ENCODE assay signal across 9 mouse cellular contexts in genomic region chr11:86994330-86994729, GRCm38 (mm10). TPM values are rescaled to one million over a fixed set of nuclear protein-coding genes. Genes with fewer than 3 reads are reported as not detected.
DNase-seq lines count a peak whose midpoint lies in the region; ATAC-seq and TF ChIP-seq lines count a peak whose summit lies in the region.
"Had no signal": no experiment of that assay in that cellular context is flagged by ENCODE, and none has a peak within 500 bp of the region (broad histone marks: within the 10 kb centered on the region; RNA-seq: fewer than 3 reads in every experiment).

No protein-coding gene starts in this region.

- WGBS in heart, embryonic 13.5 days, result 20% methylated on average over 6 of the region's 6 CpGs
- 24% methylated on average over 6 of the region's 6 CpGs for WGBS in forebrain, embryonic 14.5 days

- H3K4me1 ChIP-seq in heart, embryonic 13.5 days, result peaks cover 53% of the 10 kb centered on the region
- H3K4me1 ChIP-seq in forebrain, embryonic 14.5 days (ENCODE audit: control insufficient read depth, insufficient read depth, low read length), result peaks cover 23% of the 10 kb centered on the region

- no peaks in the 10 kb centered on the region for H3K27me3 ChIP-seq in heart, embryonic 13.5 days (replicated peaks)
- no peaks in the 10 kb centered on the region for H3K27me3 ChIP-seq in forebrain, embryonic 14.5 days (replicated peaks; ENCODE audit: control insufficient read depth, insufficient read depth, low read length)
- H3K27me3 ChIP-seq in myocyte (ENCODE audit: control insufficient read depth, insufficient read depth, insufficient read length), result no peaks in the 10 kb centered on the region

- TF ChIP-seq POLR2A in myocyte (IDR thresholded peaks at IDR 0.05; ENCODE audit: insufficient read length, low read depth), result no peak

- no peak for ATAC-seq in heart, embryonic 13.5 days (ENCODE audit: extremely low read depth, insufficient number of reproducible peaks, low FRiP score, low TSS enrichment)
- no peak for ATAC-seq in forebrain, embryonic 14.5 days

- intact Hi-C loops in heart, postnatal 14 days (cut with DNase I), result loop anchor here (10.0 kb wide), 1 partner anchor 100 kb away; no protein-coding TSS in a partner anchor
- intact Hi-C loops in left cerebral cortex, postnatal 4 days (cut with DNase I), result loop anchor here (10.0 kb wide), 2 partner anchors 100 to 190 kb away; partner anchors contain the start of gene Dhx40

- peak overlapping the region; percentile 98 for H3K27ac ChIP-seq in heart, embryonic 13.5 days (replicated peaks)
- no peak overlapping the region for H3K27ac ChIP-seq in forebrain, embryonic 14.5 days (ENCODE audit: low read depth, low read length)

- H3K4me3 ChIP-seq in heart, embryonic 13.5 days, result peak overlapping the region; percentile 92
- H3K4me3 ChIP-seq in forebrain, embryonic 14.5 days (ENCODE audit: low read depth, low read length), result peak overlapping the region; percentile 90
- H3K4me3 ChIP-seq in myocyte, result peak overlapping the region; percentile 39

- H3K9me3 ChIP-seq in heart, embryonic 13.5 days, result no peaks in the 10 kb centered on the region
- no peaks in the 10 kb centered on the region for H3K9me3 ChIP-seq in forebrain, embryonic 14.5 days (replicated peaks; ENCODE audit: control insufficient read depth, low read length)
- H3K9me3 ChIP-seq: G1E had no signal

- H3K36me3 ChIP-seq in heart, embryonic 13.5 days, result peaks cover 5% of the 10 kb centered on the region; the same call in 1 of the 2 replicates
- no peaks in the 10 kb centered on the region for H3K36me3 ChIP-seq in forebrain, embryonic 14.5 days (ENCODE audit: control insufficient read depth, insufficient read depth, low read length)
- H3K36me3 ChIP-seq in myocyte (ENCODE audit: control insufficient read depth, insufficient read depth), result no peaks in the 10 kb centered on the region
- H3K36me3 ChIP-seq: G1E had no signal

- no peaks in the 10 kb centered on the region for H3K79me2 ChIP-seq in myocyte (ENCODE audit: control insufficient read depth, insufficient read depth)

- peak overlapping the region; percentile 79 for H3K4me2 ChIP-seq in heart, embryonic 13.5 days
- peak overlapping the region; percentile 85 for H3K4me2 ChIP-seq in forebrain, embryonic 14.5 days (ENCODE audit: low read length)
- H3K4me2 ChIP-seq in myocyte (ENCODE audit: low read depth), result peak overlapping the region; percentile 83

- peak overlapping the region; percentile 76 for H3K9ac ChIP-seq in heart, embryonic 13.5 days
- H3K9ac ChIP-seq in forebrain, embryonic 14.5 days (ENCODE audit: low read length), result no peak overlapping the region

- DNase-seq in heart, postnatal 14 days, result no peak
- DNase-seq in forebrain, embryonic 14.5 days (ENCODE audit: low spot score), result no peak
- DNase-seq in kidney, postnatal 14 days, result peak; percentile 29
- DNase-seq in frontal cortex, postnatal 14 days (ENCODE audit: low spot score in 2 of 2), result no peak
- DNase-seq in left cerebral cortex, postnatal 4 days, result no peak
- no peak for DNase-seq in layer of hippocampus, adult 11-12 months (ENCODE audit: low spot score)

- no peak overlapping the region for H3ac ChIP-seq in myocyte (ENCODE audit: control insufficient read depth, insufficient read length)

TF ChIP-seq in myocyte, 11 proteins besides CTCF, POLR2A, EP300 and RAD21:
- no peak for TF ChIP-seq MAX (IDR thresholded peaks at IDR 0.05; ENCODE audit: low read depth)
- TF ChIP-seq SRF (IDR thresholded peaks at IDR 0.05; ENCODE audit: control insufficient read depth, insufficient read length, low read depth), result no peak
- no peak for TF ChIP-seq POLR2AphosphoS2 (IDR thresholded peaks at IDR 0.05; ENCODE audit: insufficient read length, low read depth)
- no peak for TF ChIP-seq TCF3 (IDR thresholded peaks at IDR 0.05; ENCODE audit: insufficient read length, low read depth)
- TF ChIP-seq USF1 (IDR thresholded peaks at IDR 0.05; ENCODE audit: low read depth), result no peak
- no peak for TF ChIP-seq MYOG (IDR thresholded peaks at IDR 0.05; ENCODE audit: control insufficient read depth in 1 of 3, insufficient read depth in 1 of 3, insufficient read length in 2 of 3, low read depth in 2 of 3)
- no peak for TF ChIP-seq E2F4 (IDR thresholded peaks at IDR 0.05; ENCODE audit: insufficient read depth)

RNA-seq across cellular contexts. Expression of gene Ypel2, which starts 0.8 kb away (rescaled TPM):
- polyA plus RNA-seq in heart, embryonic 13.5 days (2015; fragmentation: Nextera tagmentation; extraction: Ambion mirVana), result 18.1 and 20.0 TPM in 2 replicates
- 10 to 100 TPM; 24.7 to 24.8 TPM for total RNA-seq in heart, postnatal 14 days (2021)
- polyA plus RNA-seq in forebrain, embryonic 14.5 days (2014; fragmentation: Nextera tagmentation; extraction: Ambion mirVana), result 6.0 and 7.0 TPM in 2 replicates
- polyA plus RNA-seq in myocyte (2012; fragmentation: generic; extraction: Trizol), result 1.5 TPM
- 1 to 10 TPM; 6.0 to 6.4 TPM for total RNA-seq in left cerebral cortex, postnatal 4 days (2021)

Comparison
In these comparisons a context has a peak if more than half of its experiments do, and no peak if none do; other contexts are left out.
1. H3K4me3 ChIP-seq: peak in every context shown above with its lines; median percentile 92 in heart, embryonic 13.5 days; 90 in forebrain, embryonic 14.5 days; 39 in myocyte.